Mouse (Mus musculus) brain, embryonic 14.5 days (tissue): ENCODE measurements around the gene 1700088E04Rik.

Experiments used
- CTCF ChIP-seq: fragments of 200-500 bp; IDR thresholded peaks from 2 replicates; pipeline ENCODE4 v1.5.1; 2012; ENCODE audit warnings: inconsistent platforms, mild to moderate bottlenecking, moderate library complexity, borderline replicate concordance; ENCODE audit not compliant: insufficient read depth, insufficient read length; ENCODE audit errors: extremely low read depth
- POLR2A ChIP-seq: fragments of 200-500 bp; IDR thresholded peaks from 2 replicates; pipeline ENCODE4 v1.6.1; 2012; ENCODE audit warnings: mild to moderate bottlenecking, inconsistent platforms, borderline replicate concordance; ENCODE audit not compliant: poor library complexity, insufficient read depth, insufficient read length, severe bottlenecking; ENCODE audit errors: extremely low read depth

- no peak for TF ChIP-seq POLR2A
- TF ChIP-seq CTCF = no peak
These were observed 9.6 kb downstream of the 1700088E04Rik start for GRCm38 (mm10) chr15:79131442-79131841.
